Mouse (Mus musculus): ENCODE measurements around the gene Acvr2b. TPM values are rescaled to one million over a fixed set of nuclear protein-coding genes. Genes with fewer than 3 reads are reported as not detected.

Acvr2b gene
- total RNA-seq, 2 experiments from 2014 or later: 16.5 to 19.3 TPM

DNA sequence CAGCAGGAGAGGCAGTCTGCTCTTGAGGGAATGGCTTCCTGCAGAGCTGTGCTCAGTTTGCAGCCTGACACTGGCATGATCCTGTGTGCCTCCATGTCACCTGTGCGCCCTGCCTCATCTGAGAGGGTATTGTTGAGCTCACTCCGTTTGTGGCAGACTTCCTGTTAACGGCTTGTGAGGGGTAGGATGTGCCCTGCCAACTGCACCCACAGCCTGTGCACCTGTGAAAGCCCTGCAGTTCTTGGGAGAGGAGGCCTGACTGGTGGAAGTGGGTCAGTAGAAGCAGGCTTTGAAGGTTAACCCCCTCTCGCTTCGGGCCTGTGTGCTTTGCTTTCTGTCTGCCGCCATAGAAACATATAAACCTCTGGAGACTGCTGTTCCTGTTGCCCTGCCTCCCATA, 63.1 kb downstream of the Acvr2b start:
- DNase-seq (ENCODE audit: low spot score in 2 of 2): no peak
- intact Hi-C loops (cut with DNase I): no loop called here

DNA sequence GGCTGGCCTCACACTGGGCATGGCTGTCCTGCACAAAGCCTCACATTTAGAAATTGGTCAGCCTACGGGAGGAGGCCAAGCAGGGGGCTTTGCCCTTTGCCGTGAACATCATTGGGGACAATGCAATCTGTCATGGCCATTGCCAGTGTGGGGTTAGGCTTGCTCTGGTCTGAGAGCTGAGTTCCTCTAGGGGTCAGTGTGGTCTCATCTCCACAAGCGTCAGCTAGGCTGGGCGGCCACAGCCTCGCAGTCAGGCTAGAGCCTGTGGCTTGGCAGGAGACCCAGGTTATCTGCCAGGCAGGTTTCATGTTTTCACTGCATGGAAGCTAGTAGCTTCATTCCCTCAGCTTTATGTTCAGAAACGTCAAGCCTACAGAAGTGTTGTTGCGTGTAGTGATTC, 63.7 kb downstream of the Acvr2b start:
- DNase-seq (ENCODE audit: low spot score in 2 of 2): no peak
- intact Hi-C loops (cut with DNase I): no loop called here

DNA sequence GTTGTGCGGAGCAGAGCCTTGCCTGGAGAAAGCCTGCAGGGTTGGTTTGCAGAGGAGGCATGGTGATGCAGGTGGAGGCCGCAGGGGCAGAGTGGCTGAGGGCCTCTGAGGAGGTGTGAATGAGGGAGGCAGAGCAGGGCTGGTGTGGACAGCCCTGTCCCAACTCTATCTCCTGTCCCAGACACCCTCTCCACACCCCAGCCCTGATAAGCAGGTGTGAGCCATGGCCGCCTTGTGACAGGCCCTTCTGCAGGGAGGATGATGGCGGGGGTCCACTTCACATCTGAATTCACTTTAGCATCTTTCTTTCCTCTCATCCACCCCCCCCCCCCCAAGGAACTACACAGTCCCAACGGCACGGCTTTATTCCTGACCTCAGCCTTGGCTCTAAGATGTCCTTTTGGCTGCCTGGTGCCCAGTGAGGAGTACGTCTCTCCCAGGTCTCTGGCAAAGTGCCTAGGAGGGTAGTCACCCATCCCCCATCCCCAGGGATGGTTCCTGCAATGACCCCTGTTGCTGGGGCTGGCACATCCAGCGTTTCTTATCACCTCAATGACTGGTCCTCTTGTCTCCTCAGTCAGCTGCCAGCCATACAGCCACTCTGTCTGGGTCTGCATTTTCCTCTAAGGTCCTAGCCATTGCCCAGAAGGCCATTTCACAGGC, 67.9 kb downstream of the Acvr2b start:
- intact Hi-C loops (cut with DNase I): no loop called here
- DNase-seq (ENCODE audit: low spot score in 2 of 2): no peak

- DNase-seq (ENCODE audit: low spot score in 2 of 2): no peak
- intact Hi-C loops (cut with DNase I): no loop called here
These were observed 70.5 kb downstream of the Acvr2b start for GRCm38 (mm10) chr9:119472412-119472918.

- intact Hi-C loops (cut with DNase I): no loop called here
- DNase-seq (ENCODE audit: low spot score in 2 of 2): no peak
These were observed 71.1 kb downstream of the Acvr2b start for GRCm38 (mm10) chr9:119473011-119473410.

- intact Hi-C loops (cut with DNase I): no loop called here
- DNase-seq (ENCODE audit: low spot score in 2 of 2): no peak
These were observed 71.8 kb downstream of the Acvr2b start for GRCm38 (mm10) chr9:119473608-119474164.

DNA sequence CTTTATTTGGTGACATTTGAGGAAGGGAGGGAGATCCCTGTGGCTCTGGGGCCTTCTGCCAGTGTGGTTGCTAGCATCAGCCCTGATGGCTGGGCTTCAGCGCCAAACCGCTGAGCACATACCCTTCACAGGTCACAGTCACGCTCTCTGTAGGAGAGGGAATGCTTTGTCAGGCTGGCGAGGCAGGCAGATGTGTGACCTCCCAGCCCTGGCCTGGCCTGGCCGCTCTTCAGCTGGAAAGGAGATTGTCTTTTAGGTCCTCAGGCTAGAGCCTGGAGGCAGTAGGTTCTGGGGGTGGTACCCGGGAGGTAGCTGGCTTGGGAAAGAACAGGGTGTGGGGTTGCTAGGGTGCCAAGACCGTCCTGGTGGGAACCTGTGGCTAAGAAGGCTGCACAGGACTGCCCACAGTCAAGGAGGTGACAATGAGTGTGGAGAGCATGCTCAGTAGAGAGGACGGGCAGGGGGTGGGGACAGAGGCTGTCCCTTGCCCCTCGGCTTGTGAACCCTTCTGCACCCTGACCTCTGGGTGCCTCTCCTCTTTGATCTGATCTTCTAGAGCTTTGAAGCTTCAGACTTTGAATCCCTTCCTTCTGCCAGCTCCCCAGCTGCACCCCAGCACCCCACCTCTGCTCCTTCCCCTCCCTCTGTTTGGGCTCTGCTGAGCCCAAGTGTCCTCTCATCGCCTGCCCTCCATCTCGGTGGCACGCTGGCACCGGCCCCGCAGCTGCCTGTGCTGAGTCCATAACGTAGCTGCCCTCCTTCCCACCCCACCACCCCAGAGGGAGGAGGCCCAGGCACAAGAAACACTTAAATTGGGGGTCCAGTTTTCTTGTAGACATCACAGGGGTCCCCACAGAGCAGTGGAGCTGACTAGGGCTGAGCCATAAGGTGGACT, 73.0 kb downstream of the Acvr2b start:
- intact Hi-C loops (cut with DNase I): no loop called here
- no peak for DNase-seq (ENCODE audit: low spot score in 2 of 2)

DNA sequence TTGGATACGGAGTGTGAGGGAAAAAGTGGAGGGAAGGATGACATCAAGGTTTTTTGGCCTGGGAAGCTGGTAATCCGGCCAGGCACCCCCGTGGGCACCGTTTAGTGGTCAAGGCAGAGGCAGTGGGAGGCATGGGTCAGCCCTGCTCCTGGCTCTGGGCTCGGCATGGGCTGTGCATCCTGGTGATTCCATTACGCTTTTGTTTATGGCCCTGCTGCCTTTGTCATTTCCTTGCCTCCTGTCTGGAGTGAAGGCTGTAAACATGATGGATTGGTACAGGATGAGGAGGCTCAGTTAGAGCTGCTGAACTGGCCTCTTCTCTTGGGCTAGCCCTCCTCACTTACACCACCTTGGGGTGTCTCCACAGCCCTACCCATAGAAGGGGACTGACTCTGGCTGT, 75.8 kb downstream of the Acvr2b start:
- no peak for DNase-seq (ENCODE audit: low spot score in 2 of 2)

DNA sequence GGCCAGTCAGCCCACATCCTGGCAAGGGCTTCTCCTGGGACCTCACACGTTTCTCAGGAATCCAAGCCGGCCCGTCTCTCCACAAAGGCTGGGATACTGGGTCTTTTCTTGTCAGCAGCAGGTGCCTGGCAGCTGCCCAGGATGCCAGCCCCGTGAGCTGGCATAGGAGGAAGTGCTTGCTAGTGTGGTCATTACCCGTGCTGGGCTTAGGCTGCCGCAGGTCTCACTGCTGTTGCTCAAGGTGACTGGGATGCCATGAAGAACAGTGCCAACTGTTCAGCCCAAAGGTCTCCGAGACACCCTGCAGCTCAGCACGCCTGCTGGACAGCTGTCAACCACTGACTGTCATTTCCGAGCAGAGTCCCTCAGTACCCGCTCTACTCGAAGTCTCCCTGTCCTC, 76.4 kb downstream of the Acvr2b start:
- no peak for DNase-seq (ENCODE audit: low spot score in 2 of 2)
- intact Hi-C loops (cut with DNase I): no loop called here

More for the DNA sequence above, 75.8 kb downstream of the Acvr2b start:
- intact Hi-C loops (cut with DNase I): no loop called here

DNA sequence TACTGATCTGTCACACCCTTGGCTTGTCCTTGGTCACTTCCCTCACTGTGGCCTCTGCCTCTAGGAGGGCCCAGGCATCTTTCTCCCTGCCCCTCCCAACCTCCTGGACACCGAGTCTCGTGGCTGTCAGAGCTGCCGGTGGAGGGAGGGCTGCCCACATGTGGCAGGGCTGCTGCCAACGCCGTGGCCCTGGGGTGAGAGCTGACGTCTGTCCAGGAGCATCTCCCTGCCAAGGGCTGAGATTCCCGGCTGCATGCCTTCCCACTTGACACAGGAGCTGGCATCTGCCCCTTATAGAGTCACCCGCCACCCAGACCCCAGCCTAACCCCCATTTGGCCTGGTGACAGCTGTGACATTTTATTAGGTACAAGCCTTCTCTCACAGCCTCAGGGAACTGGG, 77.4 kb downstream of the Acvr2b start:
- intact Hi-C loops (cut with DNase I): no loop called here
- no peak for DNase-seq (ENCODE audit: low spot score in 2 of 2)

DNA sequence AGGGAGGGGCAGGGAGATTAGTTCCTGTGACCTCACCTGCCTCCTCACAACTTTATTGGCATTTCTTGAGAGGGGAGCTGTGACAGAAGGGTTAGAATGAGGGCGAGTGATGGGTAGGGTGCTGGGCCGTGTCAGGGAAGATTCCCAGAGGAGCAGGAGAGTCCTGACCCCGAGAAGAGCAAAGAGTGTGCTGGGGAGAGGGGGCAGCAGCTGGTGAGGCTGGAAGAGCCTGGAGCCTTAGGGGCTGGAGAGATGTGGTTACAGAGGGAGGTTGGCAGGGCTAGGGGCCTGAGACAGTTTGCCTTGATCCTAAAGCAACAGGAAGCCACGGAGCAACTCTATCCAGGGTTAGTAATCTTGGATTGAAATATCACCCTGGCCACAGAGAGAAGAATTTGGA, 79.7 kb downstream of the Acvr2b start:
- DNase-seq (ENCODE audit: low spot score in 2 of 2): no peak
- intact Hi-C loops (cut with DNase I): no loop called here

GRCm38 (mm10) chr9:119483554-119484353, 81.8 kb downstream of the Acvr2b start:
- no peak for DNase-seq (ENCODE audit: low spot score in 2 of 2)
- intact Hi-C loops (cut with DNase I): no loop called here

DNA sequence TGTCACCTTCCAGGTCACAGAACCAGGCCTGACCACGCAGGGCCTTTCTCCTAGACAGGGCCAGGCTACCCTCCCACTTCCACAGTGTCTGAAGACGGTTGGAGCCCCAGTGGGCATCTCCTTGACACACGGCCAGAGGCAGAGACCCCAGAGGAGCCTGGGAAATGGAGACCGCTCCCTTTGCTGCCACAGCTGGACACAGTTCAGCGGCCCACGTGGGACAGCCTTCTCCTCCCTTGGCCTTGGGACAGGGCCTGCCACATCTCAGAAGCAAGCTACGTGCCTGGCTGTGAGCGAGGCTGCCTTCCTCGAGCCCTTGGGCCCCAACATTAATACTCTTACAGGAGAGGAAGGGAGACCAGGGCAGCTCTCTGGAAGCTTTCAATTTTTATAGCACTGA, 82.5 kb downstream of the Acvr2b start:
- intact Hi-C loops (cut with DNase I): no loop called here
- DNase-seq (ENCODE audit: low spot score in 2 of 2): no peak

Other genes with a start within 250 kb of the Acvr2b start
- 1 to 10 TPM; 1.3 to 1.7 TPM for gene Acaa1b, start 245.0 kb upstream of the Acvr2b start, total RNA-seq (2021)
- not detected for gene Gm47289, start 243.0 kb upstream of the Acvr2b start, total RNA-seq (2021)
- not detected for gene Slc22a13, start 193.0 kb upstream of the Acvr2b start, total RNA-seq (2021)
- gene Oxsr1, start 79.7 kb upstream of the Acvr2b start, total RNA-seq (2021): 10 to 100 TPM; 28.9 to 33.6 TPM
- 10 to 100 TPM; 73.1 to 79.8 TPM for gene Acaa1a, start 62.4 kb upstream of the Acvr2b start, total RNA-seq (2021)
- 1 to 10 TPM; 6.2 to 6.5 TPM for gene Myd88, start 60.7 kb upstream of the Acvr2b start, total RNA-seq (2021)
- 1 to 10 TPM; 3.9 to 4.0 TPM for gene Xylb, start 44.7 kb upstream of the Acvr2b start, total RNA-seq (2021)
- gene Slc22a14, start 36.6 kb upstream of the Acvr2b start, total RNA-seq (2021): not detected
- gene Exog, start 42.8 kb downstream of the Acvr2b start, total RNA-seq (2021): 10 to 100 TPM; 24.1 to 24.7 TPM
- gene Scn5a, start 176.9 kb downstream of the Acvr2b start, total RNA-seq (2021): 1 to 10 TPM; 2.8 to 5.4 TPM

Measured in left cerebral cortex, postnatal 36 days (tissue).